Mouse (Mus musculus) megakaryocyte progenitor cell, adult 5-6 weeks (primary cell): ENCODE data around the gene Tnnt3. TPM values are rescaled to one million over a fixed set of nuclear protein-coding genes. Genes with fewer than 3 reads are reported as not detected.

Source experiments
- ATAC-seq: replicated peaks from 2 replicates; pipeline ENCODE4 v1.8.0; 2016; ENCODE audit warnings: mild to moderate bottlenecking, moderate TSS enrichment, inconsistent platforms; ENCODE audit not compliant: poor library complexity
- total RNA-seq, 2 experiments: library from RNA; stranded (forward) in 1 of 2; stranded (reverse) in 1 of 2; fragments of 157-497, 149-512 nt in 1 of 2; fragments of 200-1000 nt in 1 of 2; gene quantifications; 2 replicates each; pipeline versions ENCODE4 v1.2.3 to v1.2.4; 2015 to 2017

The Tnnt3 gene
- total RNA-seq, 2 experiments from 2014 or later = not detected

DNA sequence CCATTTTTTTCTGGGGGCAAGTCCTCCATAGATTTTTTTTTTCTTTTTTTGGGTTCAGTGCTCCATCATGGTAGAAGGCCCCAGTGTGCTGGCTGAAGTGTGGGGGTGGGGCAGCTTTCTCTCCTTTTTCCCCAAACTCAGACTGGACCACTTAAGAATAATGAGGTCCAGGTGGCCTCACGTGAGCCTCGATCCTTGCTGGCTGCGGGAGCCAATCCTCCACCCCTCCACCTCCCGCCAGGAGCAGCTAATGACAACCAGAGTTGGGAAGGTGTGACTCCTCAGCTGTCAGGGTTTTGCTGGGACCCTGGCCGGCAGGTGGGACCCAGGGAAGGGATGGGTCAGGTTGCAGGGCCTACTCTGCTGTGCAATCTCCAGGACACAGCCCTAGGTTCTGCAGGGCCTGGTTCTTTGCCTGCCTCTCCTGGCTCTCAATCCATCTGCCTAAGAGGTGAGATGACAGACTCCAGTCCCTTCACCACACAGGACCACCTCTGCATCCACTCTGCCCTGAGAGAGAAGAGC lies 61.1 kb downstream of the Tnnt3 start:
- no peak for ATAC-seq

GRCm38 (mm10) chr7:142560942-142561855 lies 62.6 kb downstream of the Tnnt3 start:
- no peak for ATAC-seq

DNA sequence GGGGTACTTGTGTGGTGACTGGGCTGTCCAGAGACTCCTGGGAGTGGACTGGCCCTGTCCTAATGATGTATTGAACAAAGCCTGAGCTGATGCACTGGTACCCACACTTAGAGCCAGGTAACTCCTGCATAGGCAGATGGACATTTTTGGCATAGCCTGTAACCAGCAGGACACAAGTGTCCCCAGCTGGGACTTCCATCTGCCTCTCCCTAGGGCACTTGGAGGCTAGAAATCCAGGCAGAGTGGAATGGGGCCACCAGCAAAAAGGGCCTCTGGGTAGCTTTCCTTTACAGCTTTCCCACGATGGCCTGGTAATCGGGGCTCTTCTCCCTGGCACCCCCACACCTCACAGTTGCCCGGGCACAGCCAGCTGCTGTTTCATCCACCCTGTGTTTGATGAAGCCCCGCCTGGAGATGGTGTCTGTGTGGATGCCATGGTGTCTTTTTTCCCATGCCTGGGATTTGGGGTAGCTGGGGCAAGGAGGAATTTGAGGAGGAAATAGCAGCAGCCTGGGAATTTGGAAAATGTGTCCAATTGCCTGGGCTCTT lies 63.3 kb downstream of the Tnnt3 start:
- ATAC-seq = no peak

DNA sequence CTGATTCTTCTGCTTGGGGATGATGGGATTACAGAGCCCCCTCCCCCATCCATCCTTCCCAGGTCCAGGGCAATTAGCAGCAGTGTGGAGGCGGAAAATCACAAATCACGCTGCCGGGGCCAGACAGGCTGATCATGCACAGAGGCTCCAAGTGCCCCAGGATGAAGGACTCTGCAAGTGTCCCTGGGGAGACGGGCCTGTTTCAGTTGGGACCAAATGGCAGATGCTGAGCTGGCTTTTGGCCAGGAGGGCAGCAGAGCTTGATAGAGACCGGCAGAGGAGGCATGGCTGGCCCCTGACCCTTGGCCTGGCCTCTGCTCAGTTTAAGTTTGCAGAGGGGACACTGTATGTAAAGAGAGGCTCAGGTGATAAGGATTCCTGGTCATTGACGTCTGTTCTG lies 64.5 kb downstream of the Tnnt3 start:
- ATAC-seq = no peak

GRCm38 (mm10) chr7:142564955-142565643 lies 66.5 kb downstream of the Tnnt3 start:
- ATAC-seq = no peak

Other genes with a start within 250 kb of the Tnnt3 start
- gene Gm2431, start 240.5 kb upstream of the Tnnt3 start, total RNA-seq (2015) = not detected in 2 replicates
- not detected in 2 replicates for gene Gm2431, start 240.5 kb upstream of the Tnnt3 start, total RNA-seq (2017)
- not detected in 2 replicates for gene Gm4559, start 224.5 kb upstream of the Tnnt3 start, total RNA-seq (2015)
- not detected in 2 replicates for gene Gm4559, start 224.5 kb upstream of the Tnnt3 start, total RNA-seq (2017)
- gene Krtap5-1, start 201.7 kb upstream of the Tnnt3 start, total RNA-seq (2015) = not detected in 2 replicates
- not detected in 2 replicates for gene Krtap5-1, start 201.7 kb upstream of the Tnnt3 start, total RNA-seq (2017)
- gene Krtap5-4, start 195.3 kb upstream of the Tnnt3 start, total RNA-seq (2015) = not detected in 2 replicates
- gene Krtap5-4, start 195.3 kb upstream of the Tnnt3 start, total RNA-seq (2017) = not detected in 2 replicates
- gene Ifitm10, start 125.1 kb upstream of the Tnnt3 start, total RNA-seq (2015) = not detected in 2 replicates
- gene Ifitm10, start 125.1 kb upstream of the Tnnt3 start, total RNA-seq (2017) = not detected in 2 replicates
- not detected in 2 replicates for gene Gm49369, start 116.2 kb upstream of the Tnnt3 start, total RNA-seq (2015)
- 25.2 and 59.0 TPM in 2 replicates for gene Gm49369, start 116.2 kb upstream of the Tnnt3 start, total RNA-seq (2017)
- gene Ctsd, start 110.8 kb upstream of the Tnnt3 start, total RNA-seq (2015) = 115 and 133 TPM in 2 replicates
- 129 and 170 TPM in 2 replicates for gene Ctsd, start 110.8 kb upstream of the Tnnt3 start, total RNA-seq (2017)
- not detected in 2 replicates for gene Syt8, start 64.0 kb upstream of the Tnnt3 start, total RNA-seq (2015)
- not detected in 2 replicates for gene Syt8, start 64.0 kb upstream of the Tnnt3 start, total RNA-seq (2017)
- gene Tnni2, start 57.0 kb upstream of the Tnnt3 start, total RNA-seq (2015) = 6.0 and 8.0 TPM in 2 replicates
- 2.4 and 7.7 TPM in 2 replicates for gene Tnni2, start 57.0 kb upstream of the Tnnt3 start, total RNA-seq (2017)
- gene Lsp1, start 38.0 kb upstream of the Tnnt3 start, total RNA-seq (2015) = 45.9 and 75.5 TPM in 2 replicates
- 65.5 and 67.5 TPM in 2 replicates for gene Lsp1, start 38.0 kb upstream of the Tnnt3 start, total RNA-seq (2017)
- 10.4 and 11.8 TPM in 2 replicates for gene Mrpl23, start 33.9 kb downstream of the Tnnt3 start, total RNA-seq (2015)
- gene Mrpl23, start 33.9 kb downstream of the Tnnt3 start, total RNA-seq (2017) = 45.9 and 63.4 TPM in 2 replicates
- not detected in 2 replicates for gene Igf2, start 168.0 kb downstream of the Tnnt3 start, total RNA-seq (2015)
- gene Igf2, start 168.0 kb downstream of the Tnnt3 start, total RNA-seq (2017) = not detected in 2 replicates
- gene Gm49394, start 171.1 kb downstream of the Tnnt3 start, total RNA-seq (2015) = not detected in 2 replicates
- not detected in 2 replicates for gene Gm49394, start 171.1 kb downstream of the Tnnt3 start, total RNA-seq (2017)
- gene Ins2, start 244.5 kb downstream of the Tnnt3 start, total RNA-seq (2015) = not detected in 2 replicates
- gene Ins2, start 244.5 kb downstream of the Tnnt3 start, total RNA-seq (2017) = not detected in 2 replicates